Mouse (Mus musculus) gastrocnemius, adult 2 months (tissue): ENCODE data around the gene Atf6. TPM values are rescaled to one million over a fixed set of nuclear protein-coding genes. Genes with fewer than 3 reads are reported as not detected.
A peak's percentile ranks its signal among the peaks of the same experiment; 100 is the strongest.

ENCODE experiments used
- DNase-seq: peaks from one replicate; pipeline ENCODE4 v3.0.0; 2022
- H3K27ac ChIP-seq: fragments of 200-600 bp; 2 replicates; pipeline ENCODE4 v1.8.1; 2022; ENCODE audit warnings: mild to moderate bottlenecking
- H3K4me3 ChIP-seq: fragments of 200-600 bp; 2 replicates; pipeline ENCODE4 v1.8.1; 2022; ENCODE audit warnings: mild to moderate bottlenecking, moderate library complexity
- CTCF ChIP-seq: fragments of 200-600 bp; IDR thresholded peaks from 2 replicates; pipeline ENCODE4 v1.8.1; 2022; ENCODE audit warnings: antibody characterized with exemption, mild to moderate bottlenecking, moderate library complexity
- intact Hi-C: fragments of 180-260 bp; cut with DNase I; formaldehyde crosslinking; loops from one replicate; pipeline ENCODE4 v1.15.1; 2025
- total RNA-seq, 2 experiments: library from RNA; stranded (reverse); gene quantifications; 2 replicates each; pipeline ENCODE4 v1.2.3; 2021

Atf6 gene
- total RNA-seq, 2 experiments from 2014 or later, result 17.3 to 19.0 TPM

- no peak for DNase-seq
- Histone ChIP-seq H3K4me3 (no peak overlapping the region), H3K27ac (no peak overlapping the region)
- intact Hi-C loops, result no loop called here
- TF ChIP-seq CTCF, result no peak
Observed at GRCm38 (mm10) chr1:170731865-170732595, 135.5 kb downstream of the Atf6 start.

- TF ChIP-seq CTCF, result no peak
- Histone ChIP-seq H3K4me3 (no peak overlapping the region), H3K27ac (no peak overlapping the region)
- intact Hi-C loops, result no loop called here
- DNase-seq, result no peak
Observed at GRCm38 (mm10) chr1:170729267-170729962, 138.2 kb downstream of the Atf6 start.

DNA sequence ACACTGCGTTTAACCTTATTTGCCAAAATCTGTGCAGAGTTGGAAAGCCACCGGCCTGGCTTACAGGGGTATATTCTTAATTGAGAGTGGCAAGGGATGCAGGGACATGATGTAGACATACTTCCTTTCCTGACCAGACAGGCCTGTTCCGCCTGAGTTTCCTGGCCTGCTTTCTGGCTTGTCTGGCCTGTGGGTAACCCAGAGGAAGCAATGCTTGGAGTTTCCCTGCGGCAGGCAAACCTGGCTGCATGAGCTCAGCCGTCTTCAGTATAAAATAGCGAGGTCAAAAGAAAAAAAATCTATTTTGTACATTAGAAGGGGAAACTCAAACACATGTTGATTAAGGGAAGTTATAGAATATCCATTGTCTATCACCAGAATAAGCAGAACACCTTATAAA is 139.0 kb downstream of the Atf6 start:
- no peak overlapping the region; the same call in 1 of the 2 replicates for H3K27ac ChIP-seq
- TF ChIP-seq CTCF, result no peak

GRCm38 (mm10) chr1:170721560-170721959 is 146.0 kb downstream of the Atf6 start:
- intact Hi-C loops, result no loop called here
- Histone ChIP-seq H3K4me3 (no peak overlapping the region), H3K27ac (peak overlapping the region; percentile 24; the same call in 1 of the 2 replicates)
- TF ChIP-seq CTCF, result no peak
- DNase-seq, result no peak

More for the DNA sequence above, 139.0 kb downstream of the Atf6 start:
- DNase-seq, result no peak
- intact Hi-C loops, result no loop called here
- H3K4me3 ChIP-seq, result no peak overlapping the region

- TF ChIP-seq CTCF, result no peak
- Histone ChIP-seq H3K4me3 (no peak overlapping the region), H3K27ac (no peak overlapping the region)
- intact Hi-C loops, result no loop called here
- DNase-seq, result no peak
Observed at GRCm38 (mm10) chr1:170718133-170718810, 149.3 kb downstream of the Atf6 start.

DNA sequence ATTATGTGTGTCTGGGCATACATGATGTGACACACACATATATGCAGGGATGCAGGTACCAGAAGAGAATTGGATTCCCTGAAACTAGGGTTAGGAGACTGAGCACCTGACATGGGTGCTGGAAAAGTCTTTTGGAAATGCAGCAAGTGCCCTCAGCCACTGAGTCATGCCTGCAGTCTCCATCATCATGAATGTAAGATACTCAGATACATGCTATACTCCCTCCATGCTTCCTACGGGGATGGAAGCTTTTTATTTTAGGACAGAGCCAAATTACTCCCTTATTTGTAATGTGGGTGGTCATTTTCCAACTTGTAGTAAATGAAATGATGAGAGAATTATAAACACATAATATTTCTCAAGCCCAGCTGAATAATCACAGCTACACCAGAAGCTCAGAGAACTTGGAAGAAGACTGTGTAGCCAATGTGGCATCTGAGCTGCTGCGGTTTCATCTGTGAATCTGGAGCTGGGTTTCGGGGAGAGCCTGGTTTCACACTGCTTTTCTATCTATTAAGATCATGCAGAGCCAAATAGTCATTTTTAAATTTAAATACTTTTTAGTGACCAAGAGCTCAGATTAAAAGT is 150.2 kb downstream of the Atf6 start:
- DNase-seq, result no peak
- no peak overlapping the region for H3K27ac ChIP-seq
- H3K4me3 ChIP-seq, result no peak overlapping the region
- no peak for TF ChIP-seq CTCF
- intact Hi-C loops, result no loop called here

- TF ChIP-seq CTCF, result no peak
- intact Hi-C loops, result no loop called here
- H3K27ac ChIP-seq, result no peak overlapping the region
- H3K4me3 ChIP-seq, result no peak overlapping the region
- no peak for DNase-seq
Observed at GRCm38 (mm10) chr1:170711731-170712130, 155.8 kb downstream of the Atf6 start.

DNA sequence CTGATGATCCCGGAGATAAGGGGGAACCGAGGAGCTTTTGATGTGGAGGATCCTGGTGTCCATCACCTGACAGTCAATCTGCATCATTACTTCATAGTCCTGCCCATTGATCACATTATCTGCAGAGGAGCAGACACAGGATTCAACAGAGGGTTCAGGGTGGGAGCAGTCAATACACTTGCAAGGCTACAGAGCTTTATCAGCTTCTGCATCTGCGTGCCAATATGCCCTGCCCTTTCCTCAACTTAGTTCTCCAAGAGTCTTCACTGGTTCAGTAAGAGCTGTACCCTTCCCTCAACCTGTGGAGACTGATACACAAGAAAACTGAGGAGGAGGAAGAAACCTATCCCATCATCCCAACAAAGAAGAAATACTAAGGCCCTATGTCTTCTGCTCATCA is 157.6 kb downstream of the Atf6 start:
- no peak for TF ChIP-seq CTCF
- intact Hi-C loops, result no loop called here
- Histone ChIP-seq H3K27ac (no peak overlapping the region), H3K4me3 (no peak overlapping the region)
- DNase-seq, result no peak

DNA sequence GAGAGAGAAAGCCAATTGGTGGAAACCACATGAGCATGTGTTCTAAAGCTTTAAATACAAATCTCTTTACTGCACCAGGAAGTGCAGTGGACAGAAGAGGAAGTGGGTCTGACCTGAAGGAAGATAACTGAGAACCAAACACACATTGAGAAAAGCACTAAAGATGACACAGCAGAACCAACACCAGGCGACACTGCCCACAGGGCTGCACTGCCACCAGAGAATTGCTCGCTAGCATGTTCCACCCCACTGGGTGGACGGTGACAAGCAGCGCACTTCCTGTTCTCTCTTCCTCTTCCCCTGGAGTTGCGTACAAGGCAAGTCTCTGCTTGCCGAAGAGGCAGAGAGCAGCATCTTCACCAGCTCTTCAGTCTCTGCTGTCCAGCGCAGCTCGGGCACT is 158.1 kb downstream of the Atf6 start:
- intact Hi-C loops, result no loop called here
- TF ChIP-seq CTCF, result no peak
- Histone ChIP-seq H3K4me3 (no peak overlapping the region), H3K27ac (no peak overlapping the region)
- no peak for DNase-seq

DNA sequence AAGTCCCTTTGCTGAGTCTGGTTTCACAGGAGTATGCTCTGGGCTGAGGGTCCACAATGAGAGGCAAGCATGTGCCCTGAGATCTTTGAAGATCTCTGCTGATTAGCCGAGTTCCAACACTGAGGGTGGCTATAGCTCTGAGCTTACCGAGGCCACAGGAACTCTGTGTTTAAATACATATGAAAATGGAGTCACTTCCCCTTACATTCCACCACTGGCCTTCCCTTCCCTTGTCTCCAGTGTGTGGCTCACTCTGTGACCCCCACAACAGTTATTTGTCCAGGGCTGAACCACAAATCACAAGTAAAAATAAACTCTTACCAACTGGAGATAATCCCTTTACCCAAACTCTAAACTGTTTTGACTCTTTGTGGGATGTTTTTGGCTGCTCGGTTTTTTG is 158.5 kb downstream of the Atf6 start:
- intact Hi-C loops, result no loop called here
- Histone ChIP-seq H3K4me3 (no peak overlapping the region), H3K27ac (no peak overlapping the region)
- no peak for TF ChIP-seq CTCF
- no peak for DNase-seq

DNA sequence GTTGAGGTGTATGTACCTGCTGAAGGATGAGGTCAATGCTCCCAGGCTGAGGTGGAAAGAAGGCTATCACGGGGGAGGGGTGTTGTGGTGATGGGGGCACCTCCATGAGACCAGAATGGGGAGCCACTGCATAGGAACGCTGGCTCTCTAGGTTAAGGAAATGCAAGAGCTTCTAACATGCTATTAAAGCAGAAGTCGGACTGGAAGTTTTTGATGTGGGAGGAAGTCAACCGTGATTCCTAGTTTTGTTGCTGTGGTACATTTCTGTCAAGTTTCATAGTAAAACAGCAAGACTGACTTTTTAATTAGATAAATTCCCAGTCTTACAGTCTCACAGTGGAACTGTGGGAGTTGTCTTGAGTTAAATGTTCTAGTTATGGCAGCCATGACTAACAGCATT is 161.5 kb downstream of the Atf6 start:
- intact Hi-C loops, result no loop called here
- TF ChIP-seq CTCF, result no peak
- no peak overlapping the region for H3K4me3 ChIP-seq
- DNase-seq, result no peak
- H3K27ac ChIP-seq, result no peak overlapping the region

GRCm38 (mm10) chr1:170704911-170705594 is 162.5 kb downstream of the Atf6 start:
- H3K27ac ChIP-seq, result no peak overlapping the region
- no peak overlapping the region for H3K4me3 ChIP-seq
- intact Hi-C loops, result no loop called here
- no peak for DNase-seq
- TF ChIP-seq CTCF, result no peak

- H3K27ac ChIP-seq, result no peak overlapping the region
- no peak for TF ChIP-seq CTCF
- intact Hi-C loops, result no loop called here
- no peak overlapping the region for H3K4me3 ChIP-seq
- DNase-seq, result no peak
Observed at GRCm38 (mm10) chr1:170704103-170704502, 163.5 kb downstream of the Atf6 start.
